9 mouse cellular contexts compared by ENCODE assay signal in the genomic region with DNA sequence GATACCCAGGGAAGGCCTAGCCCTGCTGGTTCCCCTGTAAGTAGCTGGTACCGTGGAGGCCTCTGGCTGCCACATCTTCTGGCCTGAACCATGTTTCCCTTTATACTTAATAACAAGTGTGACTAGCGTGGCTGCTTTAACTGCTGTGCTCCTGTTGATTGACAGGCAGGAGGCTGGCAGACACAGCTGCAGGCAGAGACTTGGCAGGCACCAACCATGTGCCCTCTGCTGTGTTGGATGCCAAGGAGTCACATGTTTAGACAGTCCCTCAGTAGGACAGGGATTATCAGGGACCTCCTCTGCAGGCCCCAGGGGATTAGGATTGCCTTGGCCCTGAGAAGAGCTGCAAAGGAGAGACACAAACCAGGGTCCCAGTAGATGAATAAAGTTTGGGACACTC. TPM values are rescaled to one million over a fixed set of nuclear protein-coding genes. Genes with fewer than 3 reads are reported as not detected.
DNase-seq lines count a peak whose midpoint lies in the region; ATAC-seq and TF ChIP-seq lines count a peak whose summit lies in the region.
"Had no signal": no experiment of that assay in that cellular context is flagged by ENCODE, and none has a peak within 500 bp of the region (broad histone marks: within the 10 kb centered on the region; RNA-seq: fewer than 3 reads in every experiment).

No protein-coding gene starts in this region.

- WGBS in kidney, embryonic 14.5 days: 90% methylated on average over 2 of the region's 2 CpGs
- WGBS in intestine, postnatal 0 days: 75% methylated on average over 2 of the region's 2 CpGs

- TF ChIP-seq POLR2A in brain, embryonic 14.5 days (IDR thresholded peaks at IDR 0.05; ENCODE audit: borderline replicate concordance, extremely low read depth, insufficient read depth, insufficient read length, poor library complexity, severe bottlenecking): no peak

- no peaks in the 10 kb centered on the region for H3K9me3 ChIP-seq in kidney, embryonic 14.5 days (ENCODE audit: control insufficient read depth, low read length)
- no peaks in the 10 kb centered on the region for H3K9me3 ChIP-seq in intestine, postnatal 0 days (ENCODE audit: control insufficient read depth)
- H3K9me3 ChIP-seq: limb, embryonic 15.5 days; midbrain, embryonic 12.5 days had no signal

- no peak overlapping the region for H3K9ac ChIP-seq in kidney, embryonic 14.5 days (ENCODE audit: low read depth, low read length)
- H3K9ac ChIP-seq in intestine, postnatal 0 days (ENCODE audit: low read depth, low read length): no peak overlapping the region
- H3K9ac ChIP-seq: limb, embryonic 15.5 days; midbrain, embryonic 12.5 days had no signal

- H3K4me2 ChIP-seq in kidney, embryonic 14.5 days (replicated peaks; ENCODE audit: low read depth, low read length): no peak overlapping the region
- H3K4me2 ChIP-seq in intestine, postnatal 0 days (replicated peaks; ENCODE audit: low read depth): no peak overlapping the region
- H3K4me2 ChIP-seq: limb, embryonic 15.5 days; midbrain, embryonic 12.5 days had no signal

- no peak for TF ChIP-seq CTCF in brain, embryonic 14.5 days (IDR thresholded peaks at IDR 0.05; ENCODE audit: borderline replicate concordance, extremely low read depth, insufficient read depth, insufficient read length)
- TF ChIP-seq CTCF in intestine, postnatal 0 days (IDR thresholded peaks at IDR 0.05; ENCODE audit: low read depth): no peak

- 0 out of 2 replicates have a peak, but pooled peaks cover 3% of the 10 kb centered on the region for H3K4me1 ChIP-seq in kidney, embryonic 14.5 days (ENCODE audit: control insufficient read depth, insufficient read depth, low read length)
- no peaks in the 10 kb centered on the region for H3K4me1 ChIP-seq in intestine, postnatal 0 days (replicated peaks; ENCODE audit: control insufficient read depth, insufficient read depth, low read length)
- H3K4me1 ChIP-seq: limb, embryonic 15.5 days had no signal

- H3K27ac ChIP-seq in kidney, embryonic 14.5 days (ENCODE audit: low read depth, low read length): no peak overlapping the region
- no peak overlapping the region for H3K27ac ChIP-seq in intestine, postnatal 0 days (ENCODE audit: low read depth, low read length)
- H3K27ac ChIP-seq: limb, embryonic 15.5 days; midbrain, embryonic 12.5 days had no signal

- no peaks in the 10 kb centered on the region for H3K36me3 ChIP-seq in kidney, embryonic 14.5 days (ENCODE audit: control insufficient read depth, insufficient read depth, low read length)
- no peaks in the 10 kb centered on the region for H3K36me3 ChIP-seq in intestine, postnatal 0 days (ENCODE audit: control insufficient read depth, insufficient read depth)
- H3K36me3 ChIP-seq: limb, embryonic 15.5 days; midbrain, embryonic 12.5 days had no signal

- no peaks in the 10 kb centered on the region for H3K27me3 ChIP-seq in kidney, embryonic 14.5 days (ENCODE audit: control insufficient read depth, insufficient read depth, low read length)
- no peaks in the 10 kb centered on the region for H3K27me3 ChIP-seq in intestine, postnatal 0 days (replicated peaks; ENCODE audit: control insufficient read depth, insufficient read depth, low read length)
- H3K27me3 ChIP-seq: limb, embryonic 15.5 days; midbrain, embryonic 12.5 days had no signal

- ATAC-seq in kidney, embryonic 14.5 days (ENCODE audit: low FRiP score, low TSS enrichment): no peak
- no peak for ATAC-seq in intestine, postnatal 0 days

- H3K4me3 ChIP-seq in kidney, embryonic 14.5 days (ENCODE audit: low read length): no peak overlapping the region
- no peak overlapping the region for H3K4me3 ChIP-seq in intestine, postnatal 0 days (ENCODE audit: low read depth, low read length)
- H3K4me3 ChIP-seq: limb, embryonic 15.5 days; midbrain, embryonic 12.5 days had no signal

- peak; percentile 31 to 43 for DNase-seq in kidney, adult 8-10 months
- peak; percentile 85 for DNase-seq in adipocyte (ENCODE audit: low spot score)
- DNase-seq in brain, embryonic 14.5 days (ENCODE audit: low read depth): peak; percentile 88
- peak; percentile 67 for DNase-seq in heart, postnatal 4 days
- no peak for DNase-seq in thymus, postnatal 36 days

RNA-seq across cellular contexts. Expression of a gene that starts 53.6 kb away (rescaled TPM):
- 32.1 and 36.7 TPM in 2 replicates for polyA plus RNA-seq in kidney, embryonic 14.5 days (2014; fragmentation: Nextera tagmentation; extraction: Ambion mirVana)
- polyA plus RNA-seq in brain, embryonic 14.5 days (2012; rRNA removed): 0.38 and 0.51 TPM in 2 replicates
- total RNA-seq in heart, postnatal 4 days (2021): 1 to 10 TPM in 1 of 2 experiments, under 1 TPM in 1; 0.88 to 1.3 TPM
- 3.1 and 4.0 TPM in 2 replicates for polyA plus RNA-seq in intestine, postnatal 0 days (2015; fragmentation: Nextera tagmentation; extraction: Ambion mirVana)

Comparison
In these comparisons a context has a peak if more than half of its experiments do, and no peak if none do; other contexts are left out.
1. DNase-seq: peak in kidney, adult 8-10 months (2 of 2), adipocyte (single experiment), brain, embryonic 14.5 days (single experiment) and heart, postnatal 4 days (single experiment); none in thymus, postnatal 36 days (0 of 2).